Mouse (Mus musculus) adrenal gland, postnatal 36 days (tissue): ENCODE data around the gene Mrpl44. TPM values are rescaled to one million over a fixed set of nuclear protein-coding genes. Genes with fewer than 3 reads are reported as not detected.

Experiments
- DNase-seq, 2 experiments: peaks; one replicate each; pipeline ENCODE4 v3.0.0; 2021; ENCODE audit warnings: mixed read lengths in 1 of 2
- long read RNA-seq, 2 experiments: library from polyadenylated mRNA; stranded (forward); transcript quantifications; one replicate each; pipeline ENCODE4 v2.0.0; 2021; ENCODE audit warnings: borderline sequencing depth in 2 of 2
- total RNA-seq, 2 experiments: library from RNA; stranded (reverse); gene quantifications; 2 replicates each; pipeline ENCODE4 v1.2.3; 2021

Gene Mrpl44
- 10 to 100 TPM; 50.2 to 60.1 TPM for total RNA-seq
- long read RNA-seq, experiment 1, transcript Mrpl44-201 (4 exons, 1,424 nt), result major isoform, 58 of 82 reads
- long read RNA-seq, experiment 1, partial matches to known transcripts, result 23 of 82 reads
- long read RNA-seq, experiment 1, other reads (novel, unspliced or antisense), result 0 of 82 reads
- long read RNA-seq, experiment 2, transcript Mrpl44-201 (4 exons, 1,424 nt), result major isoform, 12 of 19 reads
- long read RNA-seq, experiment 2, partial matches to known transcripts, result 6 of 19 reads
- long read RNA-seq, experiment 2, other reads (novel, unspliced or antisense), result 1 of 19 reads

GRCm38 (mm10) chr1:79775927-79776458, at the start of gene Mrpl44, which contains the start of gene Wdfy1:
Gene Mrpl44, plus strand, starts transcription at chr1:79776018.
Gene Wdfy1, minus strand, starts transcription at chr1:79776143.
- DNase-seq, result peak; percentile 95 to 98

GRCm38 (mm10) chr1:79734794-79735193, 41.0 kb upstream of the Mrpl44 start:
- no peak for DNase-seq

GRCm38 (mm10) chr1:79736408-79736807, 39.4 kb upstream of the Mrpl44 start:
- no peak for DNase-seq

GRCm38 (mm10) chr1:79739726-79740125, 36.1 kb upstream of the Mrpl44 start:
- DNase-seq, result peak in 1 of 2 experiments; percentile 25

- no peak for DNase-seq
Observed at GRCm38 (mm10) chr1:79741002-79741401, 34.8 kb upstream of the Mrpl44 start.

- DNase-seq, result no peak
Observed at GRCm38 (mm10) chr1:79742949-79743348, 32.9 kb upstream of the Mrpl44 start.

GRCm38 (mm10) chr1:79743385-79743784, 32.4 kb upstream of the Mrpl44 start:
- DNase-seq, result no peak

- peak; percentile 52 to 57 for DNase-seq
Observed at GRCm38 (mm10) chr1:79746056-79746455, 29.8 kb upstream of the Mrpl44 start.

GRCm38 (mm10) chr1:79751186-79751585, 24.6 kb upstream of the Mrpl44 start:
- DNase-seq, result no peak

- DNase-seq, result no peak
Observed at GRCm38 (mm10) chr1:79752015-79752695, 23.7 kb upstream of the Mrpl44 start.

- no peak for DNase-seq
Observed at GRCm38 (mm10) chr1:79752714-79753340, 23.0 kb upstream of the Mrpl44 start.

- peak in 1 of 2 experiments; percentile 26 for DNase-seq
Observed at GRCm38 (mm10) chr1:79753456-79753855, 22.4 kb upstream of the Mrpl44 start.

- no peak for DNase-seq
Observed at GRCm38 (mm10) chr1:79754936-79755335, 20.9 kb upstream of the Mrpl44 start.

GRCm38 (mm10) chr1:79755376-79755775, 20.4 kb upstream of the Mrpl44 start:
- DNase-seq, result peak in 1 of 2 experiments; percentile 39

GRCm38 (mm10) chr1:79756417-79756816, 19.4 kb upstream of the Mrpl44 start:
- DNase-seq, result no peak

GRCm38 (mm10) chr1:79757161-79757560, 18.7 kb upstream of the Mrpl44 start:
- peak; percentile 44 to 51 for DNase-seq

GRCm38 (mm10) chr1:79757597-79757996, 18.2 kb upstream of the Mrpl44 start:
- DNase-seq, result no peak

GRCm38 (mm10) chr1:79759006-79759405, 16.8 kb upstream of the Mrpl44 start:
- DNase-seq, result no peak

GRCm38 (mm10) chr1:79759436-79759972, 16.3 kb upstream of the Mrpl44 start:
- DNase-seq, result no peak

- DNase-seq, result peak; percentile 25 to 37
Observed at GRCm38 (mm10) chr1:79760656-79761055, 15.2 kb upstream of the Mrpl44 start.

GRCm38 (mm10) chr1:79761106-79761916, 14.5 kb upstream of the Mrpl44 start:
- DNase-seq, result peak; percentile 87 to 92

GRCm38 (mm10) chr1:79761917-79762271, 13.9 kb upstream of the Mrpl44 start:
- no peak for DNase-seq
